Mouse (Mus musculus): ENCODE data around the gene Ptpn5. TPM values are rescaled to one million over a fixed set of nuclear protein-coding genes. Genes with fewer than 3 reads are reported as not detected.
A peak's percentile ranks its signal among the peaks of the same experiment; 100 is the strongest.

Gene Ptpn5
- polyA plus RNA-seq, 1 experiment from 2014 or later = 2.0 TPM

DNA sequence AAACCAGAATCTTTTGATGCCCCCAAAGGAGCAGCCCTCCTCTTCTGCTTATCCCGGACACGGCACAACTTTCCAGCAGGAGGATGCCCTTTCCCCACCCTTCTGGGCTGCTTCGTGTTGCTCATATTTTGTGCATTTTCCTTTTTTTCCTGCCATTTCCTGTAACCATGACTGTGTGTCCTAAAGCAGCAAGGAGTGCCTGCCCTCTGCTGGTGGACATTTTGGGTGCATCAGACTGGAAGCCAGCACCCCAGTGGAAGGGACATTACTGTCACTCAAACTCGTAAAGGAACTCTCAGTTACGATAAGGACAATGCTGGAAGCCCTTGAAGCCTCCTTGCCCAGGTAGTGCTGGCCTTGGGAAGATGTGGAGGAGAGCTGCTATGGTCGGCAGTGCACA lies 52.2 kb downstream of the Ptpn5 start:
- DNase-seq (ENCODE audit: low spot score) = peak; percentile 55
- H3K9me3 ChIP-seq (ENCODE audit: control insufficient read depth, low read length) = no peaks in the 10 kb centered on the region
- H3K36me3 ChIP-seq (ENCODE audit: control insufficient read depth, insufficient read depth, low read length) = no peaks in the 10 kb centered on the region
- WGBS = 36% methylated on average over 6 of the region's 6 CpGs
- no peak overlapping the region for H3K4me3 ChIP-seq (ENCODE audit: low read depth, low read length)
- no peaks in the 10 kb centered on the region for H3K4me1 ChIP-seq (ENCODE audit: control insufficient read depth, insufficient read depth, low read length)
- no peak overlapping the region for H3K4me2 ChIP-seq (ENCODE audit: low read depth, low read length)
- peak overlapping the region; percentile 20; the same call in 1 of the 2 replicates for H3K9ac ChIP-seq (ENCODE audit: low read depth, low read length)
- H3K27me3 ChIP-seq (replicated peaks; ENCODE audit: control insufficient read depth, insufficient read depth, low read length) = no peaks in the 10 kb centered on the region
- no peak overlapping the region for H3K27ac ChIP-seq (replicated peaks; ENCODE audit: low read depth, low read length)
- ATAC-seq (ENCODE audit: low read depth) = peak; percentile 58; the same call in 1 of the 2 replicates

DNA sequence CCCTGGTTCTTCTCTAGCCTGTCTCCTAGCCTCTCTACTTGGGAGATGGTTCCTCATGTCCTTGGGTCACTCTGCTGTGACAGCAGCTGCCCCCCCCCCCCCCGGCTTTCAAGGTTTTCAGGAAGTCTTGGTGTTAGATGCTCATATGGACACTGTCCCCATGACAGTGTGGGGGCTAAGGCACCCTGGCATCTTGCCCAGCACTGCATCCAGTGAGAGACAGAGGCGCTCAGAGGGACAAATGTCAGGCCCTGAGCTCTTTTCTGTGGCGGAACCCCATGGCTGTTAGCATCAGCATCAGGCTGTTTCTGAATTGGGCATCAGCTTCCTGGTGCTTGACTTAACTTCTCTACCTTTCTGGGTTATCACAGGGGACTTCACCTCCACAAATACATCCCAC lies 52.6 kb downstream of the Ptpn5 start:
- 86% methylated on average over 2 of the region's 3 CpGs for WGBS
- Histone ChIP-seq H3K27ac (replicated peaks; ENCODE audit: low read depth, low read length) (no peak overlapping the region), H3K4me3 (ENCODE audit: low read depth, low read length) (no peak overlapping the region), H3K4me2 (ENCODE audit: low read depth, low read length) (no peak overlapping the region), H3K9me3 (ENCODE audit: control insufficient read depth, low read length) (no peaks in the 10 kb centered on the region), H3K27me3 (replicated peaks; ENCODE audit: control insufficient read depth, insufficient read depth, low read length) (no peaks in the 10 kb centered on the region), H3K36me3 (ENCODE audit: control insufficient read depth, insufficient read depth, low read length) (no peaks in the 10 kb centered on the region), H3K4me1 (ENCODE audit: control insufficient read depth, insufficient read depth, low read length) (no peaks in the 10 kb centered on the region), H3K9ac (ENCODE audit: low read depth, low read length) (peak overlapping the region; percentile 20; the same call in 1 of the 2 replicates)
- ATAC-seq (ENCODE audit: low read depth) = no peak
- no peak for DNase-seq (ENCODE audit: low spot score)

DNA sequence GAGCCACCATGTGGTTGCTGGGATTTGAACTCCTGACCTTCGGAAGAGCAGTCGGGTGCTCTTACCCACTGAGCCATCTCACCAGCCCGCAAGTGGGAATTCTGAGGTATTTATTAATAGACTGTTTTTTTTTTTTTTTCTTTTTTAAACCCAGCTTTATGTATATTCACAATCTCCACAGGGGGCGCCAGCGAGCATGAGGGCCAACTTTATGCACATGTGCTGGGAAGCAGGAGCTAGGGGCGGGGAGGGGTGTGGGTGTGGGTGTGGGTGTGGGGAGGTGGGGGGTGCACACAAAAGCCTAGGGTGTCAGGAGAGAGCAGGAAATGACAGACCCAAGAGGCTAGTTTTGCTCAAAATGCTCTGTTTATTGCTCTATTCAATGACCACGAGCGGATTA lies 56.0 kb downstream of the Ptpn5 start:
- DNase-seq (ENCODE audit: low spot score) = no peak
- H3K4me2 ChIP-seq (ENCODE audit: low read depth, low read length) = no peak overlapping the region
- no peak overlapping the region for H3K27ac ChIP-seq (replicated peaks; ENCODE audit: low read depth, low read length)
- 72% methylated on average over 8 of the region's 8 CpGs for WGBS
- H3K27me3 ChIP-seq (replicated peaks; ENCODE audit: control insufficient read depth, insufficient read depth, low read length) = no peaks in the 10 kb centered on the region
- no peak overlapping the region for H3K9ac ChIP-seq (ENCODE audit: low read depth, low read length)
- H3K9me3 ChIP-seq (ENCODE audit: control insufficient read depth, low read length) = no peaks in the 10 kb centered on the region
- no peak for ATAC-seq (ENCODE audit: low read depth)
- H3K4me1 ChIP-seq (ENCODE audit: control insufficient read depth, insufficient read depth, low read length) = peaks cover 10% of the 10 kb centered on the region
- H3K36me3 ChIP-seq (ENCODE audit: control insufficient read depth, insufficient read depth, low read length) = no peaks in the 10 kb centered on the region
- H3K4me3 ChIP-seq (ENCODE audit: low read depth, low read length) = no peak overlapping the region

DNA sequence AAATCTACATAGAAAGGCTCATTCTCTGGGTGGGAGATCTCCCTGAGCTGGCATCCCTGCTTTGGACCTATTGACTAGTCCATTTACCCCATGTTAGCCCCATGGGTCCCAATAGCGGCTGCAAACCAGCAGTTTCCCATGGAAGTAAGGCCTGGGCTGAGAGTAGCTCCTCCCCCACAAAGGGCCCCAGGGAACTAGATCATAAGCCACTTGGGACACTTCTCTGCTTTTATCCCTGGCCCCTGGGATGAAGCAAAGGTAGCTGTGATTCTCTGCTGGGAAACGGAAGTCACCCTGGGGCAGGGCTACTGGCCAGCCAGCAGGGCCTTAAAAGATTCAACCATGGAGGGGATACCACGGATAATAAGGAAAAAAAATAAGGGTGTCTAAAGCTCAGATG lies 56.8 kb downstream of the Ptpn5 start:
- no peaks in the 10 kb centered on the region for H3K36me3 ChIP-seq (ENCODE audit: control insufficient read depth, insufficient read depth, low read length)
- H3K4me3 ChIP-seq (ENCODE audit: low read depth, low read length) = no peak overlapping the region
- H3K27ac ChIP-seq (replicated peaks; ENCODE audit: low read depth, low read length) = no peak overlapping the region
- no peaks in the 10 kb centered on the region for H3K27me3 ChIP-seq (replicated peaks; ENCODE audit: control insufficient read depth, insufficient read depth, low read length)
- H3K4me1 ChIP-seq (ENCODE audit: control insufficient read depth, insufficient read depth, low read length) = peaks cover 10% of the 10 kb centered on the region
- H3K9ac ChIP-seq (ENCODE audit: low read depth, low read length) = no peak overlapping the region
- DNase-seq (ENCODE audit: low spot score) (no peak), ATAC-seq (ENCODE audit: low read depth) (no peak)
- no peaks in the 10 kb centered on the region for H3K9me3 ChIP-seq (ENCODE audit: control insufficient read depth, low read length)
- WGBS = 64% methylated on average over 3 of the region's 3 CpGs
- no peak overlapping the region for H3K4me2 ChIP-seq (ENCODE audit: low read depth, low read length)

DNA sequence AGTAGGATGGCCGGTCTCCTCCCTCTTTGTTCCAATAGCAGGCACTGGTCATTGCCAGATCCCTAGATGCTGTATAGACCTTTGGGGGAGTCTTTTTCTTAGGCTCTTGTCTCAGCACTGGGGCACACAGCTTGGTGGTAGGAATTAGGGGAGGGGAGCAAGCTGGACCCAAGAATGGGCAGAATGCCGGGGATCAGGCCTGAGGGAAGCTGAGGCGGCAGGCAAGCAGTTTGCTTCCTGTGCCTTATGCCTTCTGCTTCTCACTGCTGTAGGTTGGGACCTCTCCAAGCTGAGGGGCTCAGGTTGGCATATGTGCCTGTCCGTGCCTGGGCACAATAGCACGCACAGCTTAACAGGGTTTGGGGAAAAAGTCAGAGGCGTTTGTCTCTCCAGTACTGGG lies 57.3 kb downstream of the Ptpn5 start:
- Histone ChIP-seq H3K27ac (replicated peaks; ENCODE audit: low read depth, low read length) (no peak overlapping the region), H3K27me3 (replicated peaks; ENCODE audit: control insufficient read depth, insufficient read depth, low read length) (no peaks in the 10 kb centered on the region), H3K4me1 (ENCODE audit: control insufficient read depth, insufficient read depth, low read length) (peaks cover 10% of the 10 kb centered on the region), H3K4me2 (ENCODE audit: low read depth, low read length) (no peak overlapping the region), H3K36me3 (ENCODE audit: control insufficient read depth, insufficient read depth, low read length) (no peaks in the 10 kb centered on the region), H3K4me3 (ENCODE audit: low read depth, low read length) (no peak overlapping the region), H3K9me3 (ENCODE audit: control insufficient read depth, low read length) (no peaks in the 10 kb centered on the region), H3K9ac (ENCODE audit: low read depth, low read length) (no peak overlapping the region)
- DNase-seq (ENCODE audit: low spot score) = no peak
- WGBS = 84% methylated on average over 6 of the region's 6 CpGs
- no peak for ATAC-seq (ENCODE audit: low read depth)

DNA sequence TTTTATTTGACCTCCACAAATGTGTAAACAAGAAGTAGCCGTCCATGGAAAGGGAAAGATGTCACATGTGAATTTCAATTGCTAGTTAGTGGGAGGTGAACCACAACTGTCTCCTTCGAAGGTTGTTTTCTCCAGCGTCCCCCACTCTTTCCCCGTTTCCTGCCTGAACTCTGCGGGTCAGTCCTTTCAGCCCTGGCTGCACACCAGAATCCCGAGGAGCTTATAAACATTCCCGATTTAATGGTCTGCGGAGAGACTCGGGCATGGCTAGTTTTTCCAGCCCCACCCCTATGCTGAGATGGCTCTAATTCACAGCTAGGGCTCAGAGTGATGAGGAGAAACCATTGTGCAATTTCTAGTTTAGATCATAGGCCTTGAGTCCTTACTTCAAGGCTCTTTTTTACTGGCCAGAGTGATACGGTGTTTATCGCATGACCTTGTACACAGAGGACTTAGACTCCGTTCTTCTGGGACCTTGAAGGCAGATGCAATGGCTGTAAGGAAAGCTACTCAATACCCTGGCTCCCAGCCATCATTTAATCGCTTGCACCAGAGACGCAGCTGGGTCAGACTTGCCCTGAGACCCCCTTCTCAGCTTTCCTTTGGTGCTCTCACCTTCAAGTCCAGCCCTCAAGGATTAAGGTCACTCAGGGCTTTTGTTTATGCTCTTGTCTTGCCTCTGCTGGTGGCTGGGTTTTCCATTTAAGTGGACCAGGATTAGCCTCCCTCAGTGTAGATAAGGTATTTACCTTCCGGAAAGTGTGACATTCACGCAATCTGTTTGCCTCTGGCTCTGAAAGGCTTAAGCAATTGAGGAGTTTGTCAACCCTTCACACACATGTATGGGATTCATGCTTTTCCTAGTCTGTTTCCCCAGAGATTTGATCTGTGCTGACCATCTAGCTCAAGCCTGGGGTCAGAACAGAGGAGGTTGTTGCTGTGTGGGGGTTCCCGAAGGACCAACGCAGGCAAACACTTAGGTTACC lies 59.7 kb downstream of the Ptpn5 start:
- no peak; the same call in 1 of the 2 replicates for ATAC-seq (ENCODE audit: low read depth)
- Histone ChIP-seq H3K27me3 (replicated peaks; ENCODE audit: control insufficient read depth, insufficient read depth, low read length) (no peaks in the 10 kb centered on the region), H3K4me2 (ENCODE audit: low read depth, low read length) (no peak overlapping the region), H3K36me3 (ENCODE audit: control insufficient read depth, insufficient read depth, low read length) (no peaks in the 10 kb centered on the region), H3K4me1 (ENCODE audit: control insufficient read depth, insufficient read depth, low read length) (peaks cover 10% of the 10 kb centered on the region), H3K9me3 (ENCODE audit: control insufficient read depth, low read length) (no peaks in the 10 kb centered on the region), H3K9ac (ENCODE audit: low read depth, low read length) (no peak overlapping the region), H3K4me3 (ENCODE audit: low read depth, low read length) (no peak overlapping the region), H3K27ac (replicated peaks; ENCODE audit: low read depth, low read length) (no peak overlapping the region)
- 42% methylated on average over 18 of the region's 18 CpGs for WGBS
- peak; percentile 20 for DNase-seq (ENCODE audit: low spot score)

DNA sequence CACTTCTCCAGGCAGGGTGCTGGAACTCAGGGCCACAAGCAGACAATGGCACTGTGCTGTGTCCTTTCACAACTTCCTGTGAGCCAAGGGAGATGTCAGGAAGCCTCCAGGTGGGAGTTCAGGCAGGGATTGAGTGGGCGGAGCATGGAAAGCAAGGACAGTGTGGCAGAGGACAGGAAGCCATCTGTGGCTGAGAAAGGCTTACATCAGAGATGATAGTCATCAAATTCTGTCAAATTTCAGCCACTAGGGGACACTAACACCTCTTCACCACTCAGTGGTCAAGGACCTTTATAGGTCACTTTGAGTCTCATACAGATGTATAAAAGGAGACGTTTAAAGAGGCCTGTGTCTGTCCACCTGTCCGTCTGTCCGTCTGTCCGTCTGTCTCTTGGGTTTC lies 60.9 kb downstream of the Ptpn5 start:
- Histone ChIP-seq H3K4me1 (ENCODE audit: control insufficient read depth, insufficient read depth, low read length) (peaks cover 10% of the 10 kb centered on the region), H3K4me2 (ENCODE audit: low read depth, low read length) (no peak overlapping the region), H3K9ac (ENCODE audit: low read depth, low read length) (no peak overlapping the region), H3K4me3 (ENCODE audit: low read depth, low read length) (no peak overlapping the region), H3K9me3 (ENCODE audit: control insufficient read depth, low read length) (no peaks in the 10 kb centered on the region), H3K27me3 (replicated peaks; ENCODE audit: control insufficient read depth, insufficient read depth, low read length) (no peaks in the 10 kb centered on the region), H3K36me3 (ENCODE audit: control insufficient read depth, insufficient read depth, low read length) (no peaks in the 10 kb centered on the region), H3K27ac (replicated peaks; ENCODE audit: low read depth, low read length) (no peak overlapping the region)
- WGBS = 56% methylated on average over 5 of the region's 5 CpGs
- ATAC-seq (ENCODE audit: low read depth) (no peak), DNase-seq (ENCODE audit: low spot score) (no peak)

DNA sequence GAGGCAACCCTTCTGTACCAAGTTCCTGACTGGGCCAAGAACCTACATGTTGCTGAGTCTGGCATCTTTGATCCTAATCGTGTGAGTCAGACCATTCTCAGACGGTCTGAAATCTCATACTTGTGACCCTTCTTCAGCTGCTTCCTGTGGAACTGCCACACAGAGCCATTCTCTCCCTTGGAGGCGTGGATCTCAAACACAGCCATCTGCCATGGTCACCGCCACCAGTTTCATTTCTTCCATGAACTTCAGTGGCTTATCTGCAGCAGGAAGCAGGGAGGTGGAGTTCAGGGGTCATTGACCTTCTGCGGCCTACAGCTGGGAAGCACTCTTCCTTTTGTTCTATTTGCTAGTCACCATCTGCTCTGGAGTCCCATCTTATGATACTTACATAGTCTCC lies 65.6 kb downstream of the Ptpn5 start:
- Histone ChIP-seq H3K9me3 (ENCODE audit: control insufficient read depth, low read length) (no peaks in the 10 kb centered on the region), H3K27me3 (replicated peaks; ENCODE audit: control insufficient read depth, insufficient read depth, low read length) (no peaks in the 10 kb centered on the region), H3K27ac (replicated peaks; ENCODE audit: low read depth, low read length) (no peak overlapping the region), H3K36me3 (ENCODE audit: control insufficient read depth, insufficient read depth, low read length) (no peaks in the 10 kb centered on the region), H3K4me1 (ENCODE audit: control insufficient read depth, insufficient read depth, low read length) (no peaks in the 10 kb centered on the region; the same call in 1 of the 2 replicates), H3K4me2 (ENCODE audit: low read depth, low read length) (no peak overlapping the region), H3K9ac (ENCODE audit: low read depth, low read length) (no peak overlapping the region), H3K4me3 (ENCODE audit: low read depth, low read length) (no peak overlapping the region)
- WGBS = 46% methylated on average over 5 of the region's 5 CpGs
- DNase-seq (ENCODE audit: low spot score) (no peak), ATAC-seq (ENCODE audit: low read depth) (no peak)

DNA sequence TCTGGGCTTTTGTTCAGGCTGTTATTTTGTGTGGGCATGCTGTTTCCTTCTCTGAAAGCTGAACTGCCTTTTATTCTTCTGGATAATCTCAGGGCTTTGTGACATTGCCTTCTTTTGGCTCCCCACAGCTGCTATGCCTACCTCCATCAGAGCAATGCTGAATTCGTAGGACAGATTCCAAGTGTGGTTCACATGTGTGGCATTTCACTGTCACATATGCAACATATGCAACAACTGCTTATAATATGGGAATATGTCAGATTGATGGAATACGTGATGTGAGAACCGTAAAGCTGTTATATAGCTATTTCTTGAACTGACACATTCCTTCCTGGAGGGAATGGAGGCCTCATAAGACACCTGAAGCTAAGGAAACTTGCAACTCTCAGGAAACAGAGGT lies 66.5 kb downstream of the Ptpn5 start:
- 68% methylated on average over 3 of the region's 3 CpGs for WGBS

More for the DNA sequence above, 66.5 kb downstream of the Ptpn5 start:
- no peak overlapping the region for H3K4me2 ChIP-seq (ENCODE audit: low read depth, low read length)
- no peak for DNase-seq (ENCODE audit: low spot score)
- no peak overlapping the region for H3K9ac ChIP-seq (ENCODE audit: low read depth, low read length)
- H3K4me1 ChIP-seq (ENCODE audit: control insufficient read depth, insufficient read depth, low read length) = no peaks in the 10 kb centered on the region
- no peak for ATAC-seq (ENCODE audit: low read depth)
- H3K9me3 ChIP-seq (ENCODE audit: control insufficient read depth, low read length) = no peaks in the 10 kb centered on the region
- no peak overlapping the region for H3K4me3 ChIP-seq (ENCODE audit: low read depth, low read length)
- no peaks in the 10 kb centered on the region for H3K36me3 ChIP-seq (ENCODE audit: control insufficient read depth, insufficient read depth, low read length)
- no peaks in the 10 kb centered on the region for H3K27me3 ChIP-seq (replicated peaks; ENCODE audit: control insufficient read depth, insufficient read depth, low read length)
- no peak overlapping the region for H3K27ac ChIP-seq (replicated peaks; ENCODE audit: low read depth, low read length)

Data from embryonic facial prominence, embryonic 14.5 days (tissue).